Mouse (Mus musculus): Measurements from ENCODE around the gene Oxsm. TPM values are rescaled to one million over a fixed set of nuclear protein-coding genes. Genes with fewer than 3 reads are reported as not detected.

The Oxsm gene
- polyA plus RNA-seq, 1 experiment from 2014 or later = 1.2 TPM

DNA sequence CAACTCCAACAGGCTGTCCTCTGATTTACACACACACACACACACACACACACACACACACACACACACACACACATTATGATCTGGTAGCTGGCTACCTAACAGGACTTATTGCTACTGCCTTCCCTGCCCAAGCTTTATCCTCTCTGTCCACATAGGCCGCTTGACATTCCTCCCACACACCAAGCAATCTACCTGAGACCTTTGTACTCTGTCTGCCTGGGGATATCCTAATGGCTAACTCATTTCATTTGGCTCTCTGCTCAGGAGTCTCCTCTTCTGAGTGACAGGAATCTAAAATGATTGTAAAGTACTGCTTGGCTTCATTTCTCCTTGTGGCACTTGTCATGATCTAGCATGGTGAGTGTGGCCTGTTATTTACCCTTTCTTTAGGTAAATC is 60.5 kb downstream of the Oxsm start:
- no peaks in the 10 kb centered on the region for H3K36me3 ChIP-seq
- no peak for ATAC-seq (ENCODE audit: low read depth)
- no peak overlapping the region for H3K4me3 ChIP-seq
- H3K9ac ChIP-seq = no peak overlapping the region
- H3K4me1 ChIP-seq (replicated peaks) = no peaks in the 10 kb centered on the region
- no peaks in the 10 kb centered on the region for H3K9me3 ChIP-seq
- WGBS = 91% methylated on average over 1 of the region's 1 CpGs
- no peak overlapping the region for H3K27ac ChIP-seq (replicated peaks)
- no peaks in the 10 kb centered on the region for H3K27me3 ChIP-seq
- H3K4me2 ChIP-seq = no peak overlapping the region

Other genes starting within 250 kb of the Oxsm start
- 26.6 and 26.9 TPM in 2 replicates for gene Ngly1, start 528 bp downstream of the Oxsm start, polyA plus RNA-seq (2015; fragmentation: Nextera tagmentation; extraction: Ambion mirVana)
- 84.7 and 90.6 TPM in 2 replicates for gene Top2b, start 115.4 kb upstream of the Oxsm start, polyA plus RNA-seq (2015; fragmentation: Nextera tagmentation; extraction: Ambion mirVana)

Data from neural tube, embryonic 13.5 days (tissue).